In genomic region chr11:43463204-43463603, GRCm38 (mm10) we compare ENCODE assay signal across 28 mouse cellular contexts.
"Had no signal": no experiment of that assay in that cellular context is flagged by ENCODE, and none has a peak within 500 bp of the region (broad histone marks: within the 10 kb centered on the region; RNA-seq: fewer than 3 reads in every experiment).

No protein-coding gene starts in this region.

- H3K27me3 ChIP-seq: heart, embryonic 13.5 days; heart, embryonic 15.5 days; hindbrain, embryonic 12.5 days; hindbrain, embryonic 15.5 days; intestine, embryonic 15.5 days; limb, embryonic 12.5 days; liver, embryonic 13.5 days; liver, embryonic 15.5 days had no signal

- ATAC-seq: forebrain, postnatal 0 days; hindbrain, postnatal 0 days; intestine, embryonic 15.5 days; liver, postnatal 0 days had no signal

- H3K4me2 ChIP-seq: heart, embryonic 11.5 days; heart, embryonic 13.5 days; heart, embryonic 15.5 days; hindbrain, embryonic 12.5 days; hindbrain, embryonic 15.5 days; intestine, embryonic 15.5 days; limb, embryonic 12.5 days; liver, embryonic 11.5 days; liver, embryonic 13.5 days; liver, embryonic 15.5 days had no signal

- H3K9ac ChIP-seq: forebrain, postnatal 0 days; heart, embryonic 13.5 days; heart, embryonic 15.5 days; hindbrain, embryonic 12.5 days; hindbrain, embryonic 15.5 days; intestine, embryonic 15.5 days; limb, embryonic 12.5 days; liver, embryonic 13.5 days; liver, embryonic 15.5 days; liver, postnatal 0 days had no signal

- H3K4me1 ChIP-seq: heart, embryonic 13.5 days; heart, embryonic 15.5 days; hindbrain, embryonic 10.5 days; hindbrain, embryonic 12.5 days; hindbrain, embryonic 15.5 days; intestine, embryonic 15.5 days; limb, embryonic 10.5 days; limb, embryonic 12.5 days; liver, embryonic 13.5 days; liver, embryonic 15.5 days had no signal

- H3K4me3 ChIP-seq: heart, adult 2 months; heart, embryonic 13.5 days; heart, embryonic 15.5 days; hindbrain, embryonic 10.5 days; hindbrain, embryonic 12.5 days; hindbrain, embryonic 15.5 days; intestine, embryonic 15.5 days; layer of hippocampus, adult 2 months; left cerebral cortex, adult 2 months; limb, embryonic 10.5 days; limb, embryonic 12.5 days; liver, embryonic 13.5 days; liver, embryonic 15.5 days had no signal

- H3K36me3 ChIP-seq: heart, embryonic 13.5 days; heart, embryonic 15.5 days; hindbrain, embryonic 10.5 days; hindbrain, embryonic 12.5 days; hindbrain, embryonic 15.5 days; intestine, embryonic 15.5 days; limb, embryonic 10.5 days; limb, embryonic 12.5 days; liver, embryonic 13.5 days; liver, embryonic 15.5 days had no signal

- H3K27ac ChIP-seq: heart, adult 2 months; heart, embryonic 13.5 days; heart, embryonic 15.5 days; hindbrain, embryonic 10.5 days; hindbrain, embryonic 12.5 days; hindbrain, embryonic 15.5 days; hindbrain, postnatal 0 days; intestine, embryonic 15.5 days; layer of hippocampus, adult 2 months; left cerebral cortex, adult 2 months; limb, embryonic 10.5 days; limb, embryonic 12.5 days; liver, embryonic 13.5 days; liver, embryonic 15.5 days had no signal

- H3K9me3 ChIP-seq: heart, embryonic 13.5 days; heart, embryonic 15.5 days; hindbrain, embryonic 12.5 days; hindbrain, embryonic 15.5 days; intestine, embryonic 15.5 days; limb, embryonic 10.5 days; liver, embryonic 13.5 days; liver, embryonic 15.5 days had no signal

- DNase-seq: forebrain, postnatal 0 days; gastrocnemius, postnatal 14 days; gastrocnemius, postnatal 36 days; heart, adult 2 months; heart, postnatal 14 days; heart, postnatal 4 days; kidney, adult 11 months; kidney, adult 8-10 months; kidney, postnatal 10 days; kidney, postnatal 25 days; kidney, postnatal 4 days; liver; liver, embryonic 13.5 days; liver, postnatal 0 days had no signal
